In genomic region chr16:44269578-44269977, GRCm38 (mm10) we compare ENCODE assay signal across 26 mouse cellular contexts.
DNase-seq lines count a peak whose midpoint lies in the region; ATAC-seq lines count a peak whose summit lies in the region.
"Had no signal": no experiment of that assay in that cellular context is flagged by ENCODE, and none has a peak within 500 bp of the region (broad histone marks: within the 10 kb centered on the region; RNA-seq: fewer than 3 reads in every experiment).

No protein-coding gene starts in this region.

- ATAC-seq in kidney, embryonic 15.5 days (replicated peaks; ENCODE audit: low FRiP score): no peak
- ATAC-seq in lung, embryonic 15.5 days (ENCODE audit: borderline replicate concordance, extremely low read depth, low FRiP score, low TSS enrichment): no peak
- ATAC-seq: activated CD4-positive, CD25-positive, alpha-beta regulatory T cell, adult 4 months; forebrain, postnatal 0 days; midbrain, embryonic 16.5 days had no signal

- H3K27me3 ChIP-seq in kidney, embryonic 15.5 days: no peaks in the 10 kb centered on the region
- H3K27me3 ChIP-seq in lung, embryonic 15.5 days: no peaks in the 10 kb centered on the region
- H3K27me3 ChIP-seq: CH12.LX; forebrain, embryonic 12.5 days; heart, embryonic 13.5 days; limb, embryonic 12.5 days; liver, embryonic 15.5 days had no signal

- H3K27ac ChIP-seq in kidney, embryonic 15.5 days: peak overlapping the region; percentile 78
- 0 out of 2 replicates have a peak overlapping the region, but pooled peaks have one; percentile 49 for H3K27ac ChIP-seq in lung, embryonic 15.5 days
- H3K27ac ChIP-seq: forebrain, embryonic 12.5 days; heart, embryonic 13.5 days; hindbrain, embryonic 14.5 days; limb, embryonic 12.5 days; liver, embryonic 15.5 days had no signal

- no peaks in the 10 kb centered on the region for H3K36me3 ChIP-seq in kidney, embryonic 15.5 days
- H3K36me3 ChIP-seq in lung, embryonic 15.5 days: no peaks in the 10 kb centered on the region
- H3K36me3 ChIP-seq: forebrain, embryonic 12.5 days; heart, embryonic 13.5 days; limb, embryonic 12.5 days; liver, embryonic 15.5 days had no signal

- WGBS in kidney, embryonic 15.5 days: 52% methylated on average over 6 of the region's 6 CpGs
- WGBS in lung, embryonic 15.5 days: 72% methylated on average over 6 of the region's 6 CpGs

- peaks cover 15% of the 10 kb centered on the region for H3K4me1 ChIP-seq in kidney, embryonic 15.5 days
- H3K4me1 ChIP-seq in lung, embryonic 15.5 days: peaks cover 15% of the 10 kb centered on the region
- H3K4me1 ChIP-seq: forebrain, embryonic 12.5 days; limb, embryonic 12.5 days had no signal

- no peak overlapping the region for H3K4me3 ChIP-seq in kidney, embryonic 15.5 days (replicated peaks)
- H3K4me3 ChIP-seq in lung, embryonic 15.5 days: no peak overlapping the region
- H3K4me3 ChIP-seq: erythroblast, embryonic 14.5 days; forebrain, embryonic 12.5 days; heart, embryonic 13.5 days; limb, embryonic 12.5 days; liver, embryonic 15.5 days had no signal

- H3K9me3 ChIP-seq in kidney, embryonic 15.5 days (replicated peaks): no peaks in the 10 kb centered on the region
- H3K9me3 ChIP-seq in lung, embryonic 15.5 days: no peaks in the 10 kb centered on the region
- H3K9me3 ChIP-seq: forebrain, embryonic 12.5 days; heart, embryonic 13.5 days; limb, embryonic 12.5 days; liver, embryonic 15.5 days had no signal

- H3K4me2 ChIP-seq in kidney, embryonic 15.5 days: no peak overlapping the region
- no peak overlapping the region for H3K4me2 ChIP-seq in lung, embryonic 15.5 days
- H3K4me2 ChIP-seq: forebrain, embryonic 12.5 days; heart, embryonic 13.5 days; hindbrain, embryonic 14.5 days; limb, embryonic 12.5 days; liver, embryonic 15.5 days; midbrain, embryonic 11.5 days had no signal

- no peak overlapping the region for H3K9ac ChIP-seq in kidney, embryonic 15.5 days
- no peak overlapping the region for H3K9ac ChIP-seq in lung, embryonic 15.5 days
- H3K9ac ChIP-seq: forebrain, embryonic 12.5 days; forebrain, postnatal 0 days; heart, embryonic 13.5 days; hindbrain, embryonic 14.5 days; limb, embryonic 12.5 days; liver, embryonic 15.5 days had no signal

- DNase-seq in adrenal gland, postnatal 10 days: peak; percentile 47
- no peak for DNase-seq in adrenal gland, adult 8-10 months
- DNase-seq in kidney, postnatal 36 days: no peak
- no peak for DNase-seq in lung, adult 18-20 months
- no peak for DNase-seq in testis, postnatal 10 days (ENCODE audit: low spot score)
- DNase-seq: adrenal gland, postnatal 25 days; cerebellum, adult 11-12 months; cerebellum, adult 9-11 months; forebrain, postnatal 0 days; gastrocnemius, postnatal 14 days; kidney, adult 11 months; layer of hippocampus, adult 9-11 months; lung, postnatal 36 days; right cerebral cortex, postnatal 25 days had no signal
